Mouse (Mus musculus) mouse trophoblast stem cell (cell line): Measurements from ENCODE around the gene Emsy.

Experiments
- in situ Hi-C, 2 experiments: fragments of 300-500 bp; cut with MseI, MboI; formaldehyde crosslinking; loops; 2 replicates in 1 of 2; 3 replicates in 1 of 2; pipeline ENCODE4 v1.15.1; 2025

The Emsy gene

GRCm38 (mm10) chr7:98670831-98671230 lies 14.2 kb upstream of the Emsy start:
- in situ Hi-C loops: no loop called here

GRCm38 (mm10) chr7:98667956-98668746 lies 11.6 kb upstream of the Emsy start:
- in situ Hi-C loops: no loop called here

GRCm38 (mm10) chr7:98665726-98666125 lies 9.1 kb upstream of the Emsy start:
- in situ Hi-C loops: no loop called here

- in situ Hi-C loops: no loop called here
These were observed 8.6 kb upstream of the Emsy start for GRCm38 (mm10) chr7:98665166-98665565.

DNA sequence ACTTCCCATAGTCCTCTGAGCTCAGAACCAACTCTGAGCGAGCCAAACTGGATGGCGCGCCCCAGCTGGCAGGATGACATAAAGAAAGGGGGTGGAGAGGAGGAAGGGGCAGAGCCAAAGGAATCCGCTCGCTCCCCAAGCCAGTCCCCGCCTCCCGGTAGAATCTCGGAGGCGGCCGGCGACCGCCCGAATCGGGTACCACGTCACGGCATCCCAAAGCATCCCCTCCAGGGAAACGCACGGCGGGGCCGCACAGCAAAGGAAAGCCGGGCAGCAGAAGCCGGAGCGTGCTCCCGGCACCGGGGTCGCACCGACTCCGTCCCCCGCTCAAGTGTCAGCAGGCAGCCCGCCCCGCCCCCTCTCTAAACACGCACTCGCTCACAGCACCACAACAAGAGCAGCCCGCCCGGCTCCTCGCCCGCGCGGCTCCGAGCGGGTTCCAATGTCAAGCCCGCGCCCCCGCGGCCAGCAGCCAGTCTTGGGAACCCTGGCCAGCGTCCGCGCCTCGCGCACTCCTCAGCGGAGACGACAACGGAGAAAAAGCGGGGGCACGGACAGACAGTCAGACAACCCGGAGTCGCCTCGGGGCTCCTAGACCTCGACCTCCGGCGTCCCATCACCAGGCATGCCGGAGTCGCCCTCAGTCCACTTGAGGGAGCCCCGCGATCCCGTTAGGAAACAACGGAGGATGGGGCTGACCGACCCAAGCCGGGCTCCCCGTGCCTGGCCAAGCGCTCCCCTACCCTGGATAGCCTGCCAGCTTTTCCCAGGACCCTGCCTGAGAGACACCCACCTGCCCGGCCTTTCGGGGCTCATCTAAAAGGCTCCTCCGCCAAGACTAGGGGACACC lies 677 bp downstream of the Emsy start:
- in situ Hi-C loops: no loop called here

DNA sequence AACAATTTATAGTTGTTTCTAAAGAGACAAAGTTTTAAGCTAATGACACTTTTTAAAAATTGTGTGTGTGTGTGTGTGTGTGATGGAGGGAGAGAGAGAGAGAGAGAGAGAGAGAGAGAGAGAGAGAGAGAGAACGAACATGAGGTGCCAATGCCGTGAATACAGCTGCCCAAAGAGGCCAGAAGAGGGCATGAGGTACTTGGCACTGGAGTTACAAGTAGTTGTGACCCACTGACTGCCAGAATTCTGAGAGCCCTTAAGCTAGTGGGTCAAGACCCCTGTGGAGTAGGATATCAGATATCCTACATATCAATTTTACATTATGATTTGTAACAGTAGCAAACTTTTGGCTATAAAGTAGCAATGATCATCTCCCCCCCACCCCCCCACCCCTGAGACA lies 4.9 kb downstream of the Emsy start:
- in situ Hi-C loops: no loop called here

GRCm38 (mm10) chr7:98644238-98644637 lies 12.3 kb downstream of the Emsy start:
- in situ Hi-C loops: no loop called here

GRCm38 (mm10) chr7:98636607-98637006 lies 20.0 kb downstream of the Emsy start:
- in situ Hi-C loops: no loop called here

- in situ Hi-C loops: no loop called here
These were observed 23.6 kb downstream of the Emsy start for GRCm38 (mm10) chr7:98633032-98633431.

- in situ Hi-C loops: no loop called here
These were observed 26.6 kb downstream of the Emsy start for GRCm38 (mm10) chr7:98629947-98630346.

DNA sequence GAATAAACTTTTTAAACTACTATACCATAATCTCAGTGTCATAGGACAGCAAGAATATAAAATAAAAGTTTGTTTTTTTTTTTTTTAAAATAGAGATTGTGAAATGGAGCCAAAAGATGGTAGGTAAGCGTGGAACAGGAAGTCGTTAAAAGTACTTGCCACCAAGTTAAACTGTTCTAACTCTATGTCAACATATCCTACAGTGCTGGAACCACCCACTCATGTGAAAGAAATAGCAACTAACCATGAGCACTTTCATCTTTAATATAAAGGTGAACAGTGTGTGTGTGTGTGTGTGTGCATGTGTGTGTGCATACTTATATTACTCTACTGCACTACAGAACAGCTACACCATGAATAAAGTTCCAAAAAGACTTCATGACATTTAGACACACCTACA lies 38.8 kb downstream of the Emsy start:
- in situ Hi-C loops: no loop called here

GRCm38 (mm10) chr7:98612936-98613335 lies 43.6 kb downstream of the Emsy start:
- in situ Hi-C loops: no loop called here

GRCm38 (mm10) chr7:98608520-98608919 lies 48.1 kb downstream of the Emsy start:
- in situ Hi-C loops: loop anchor here in 1 of 2 experiments (10.0 kb wide), 1 partner anchor 124 kb away; the partner anchor contains the start of gene Lrrc32

GRCm38 (mm10) chr7:98607158-98607557 lies 49.4 kb downstream of the Emsy start:
- in situ Hi-C loops: loop anchor here in 1 of 2 experiments (10.0 kb wide), 1 partner anchor 122 kb away; the partner anchor contains the start of gene Lrrc32

- in situ Hi-C loops: loop anchor here in 1 of 2 experiments (10.0 kb wide), 1 partner anchor 117 kb away; the partner anchor contains the start of gene Lrrc32
These were observed 54.9 kb downstream of the Emsy start for GRCm38 (mm10) chr7:98601715-98602114.

DNA sequence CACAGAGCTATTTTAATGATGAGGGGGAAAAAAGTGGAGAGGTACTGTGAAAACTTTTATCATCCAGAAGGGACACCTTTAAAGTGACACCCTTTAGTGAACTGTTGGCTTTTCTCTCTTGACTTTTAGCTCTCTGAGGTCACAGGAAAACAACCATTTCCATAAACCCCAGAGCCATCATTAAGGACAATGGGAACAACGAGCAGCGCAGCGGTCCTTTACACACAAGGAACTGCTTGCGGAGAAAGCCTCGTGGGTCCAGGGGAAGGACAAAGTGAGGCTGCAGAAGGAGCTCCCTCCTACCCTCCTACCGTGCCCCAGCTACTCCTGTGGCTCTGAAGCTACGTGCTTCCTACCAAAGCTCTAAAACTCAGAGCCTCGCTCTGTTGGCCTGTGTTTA lies 59.2 kb downstream of the Emsy start:
- in situ Hi-C loops: no loop called here

DNA sequence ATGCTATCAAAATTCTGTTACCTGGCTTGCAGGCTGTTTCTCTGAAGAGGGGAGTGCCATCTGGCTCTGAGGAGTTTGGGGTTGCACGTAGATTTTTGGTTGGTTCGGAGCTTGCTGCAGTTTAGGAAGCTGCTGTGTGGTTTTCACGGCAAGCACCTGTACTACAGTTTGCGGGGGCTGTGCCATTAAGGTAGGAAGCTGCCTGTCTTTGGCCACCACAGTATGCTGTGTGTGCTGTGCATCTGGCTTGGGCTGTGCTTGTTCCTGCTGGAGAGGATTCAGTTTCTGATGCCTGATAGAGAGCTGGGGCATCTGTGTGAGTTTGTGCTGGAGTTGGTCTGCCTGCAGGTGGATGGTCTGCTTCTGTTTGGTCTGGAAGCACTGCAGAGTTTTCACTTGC lies 61.9 kb downstream of the Emsy start:
- in situ Hi-C loops: no loop called here

- in situ Hi-C loops: no loop called here
These were observed 63.3 kb downstream of the Emsy start for GRCm38 (mm10) chr7:98593276-98593675.

DNA sequence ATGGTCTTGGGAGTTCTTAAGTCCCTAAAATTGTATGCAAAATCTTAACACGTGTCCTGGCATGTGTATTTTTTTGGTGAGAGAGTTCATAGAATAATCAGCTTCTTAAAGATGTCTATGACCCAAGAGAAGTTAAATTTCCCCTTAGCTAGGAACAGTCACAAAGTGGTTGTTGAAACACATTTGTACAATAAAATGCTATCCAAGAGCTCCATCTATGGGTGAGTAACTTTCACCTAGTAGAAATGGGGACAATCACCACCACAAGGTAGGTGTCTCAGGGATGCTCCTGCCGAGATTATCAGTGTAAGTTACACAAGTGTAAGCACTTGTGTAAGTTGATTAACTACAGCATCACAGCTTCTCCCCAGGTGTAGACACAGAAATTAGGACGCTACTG lies 67.6 kb downstream of the Emsy start:
- in situ Hi-C loops: loop anchor here in 1 of 2 experiments (10.0 kb wide), 1 partner anchor 104 kb away; the partner anchor contains the start of gene Lrrc32

DNA sequence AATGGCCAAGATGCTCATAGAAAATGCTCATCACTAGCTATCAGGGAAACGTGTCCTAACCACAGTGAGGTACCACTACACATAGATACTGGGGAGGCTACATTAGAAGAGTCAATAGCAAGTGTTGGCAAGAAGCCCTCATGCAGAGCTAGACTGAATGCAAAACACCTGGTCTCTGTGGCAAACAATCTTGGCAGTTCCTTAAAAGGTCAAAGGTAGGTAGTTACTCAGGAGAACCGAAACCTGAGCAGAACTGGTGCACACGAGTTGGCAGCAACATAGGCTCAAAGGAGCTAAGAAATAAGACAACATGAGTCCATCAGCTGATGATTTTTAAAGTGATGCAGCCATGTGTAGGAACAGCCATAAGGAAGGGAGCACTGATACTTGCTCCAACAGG lies 70.3 kb downstream of the Emsy start:
- in situ Hi-C loops: loop anchor here in 1 of 2 experiments (10.0 kb wide), 1 partner anchor 102 kb away; the partner anchor contains the start of gene Lrrc32

GRCm38 (mm10) chr7:98584555-98584954 lies 72.0 kb downstream of the Emsy start:
- in situ Hi-C loops: loop anchor here in 1 of 2 experiments (10.0 kb wide), 1 partner anchor 100 kb away; the partner anchor contains the start of gene Lrrc32

DNA sequence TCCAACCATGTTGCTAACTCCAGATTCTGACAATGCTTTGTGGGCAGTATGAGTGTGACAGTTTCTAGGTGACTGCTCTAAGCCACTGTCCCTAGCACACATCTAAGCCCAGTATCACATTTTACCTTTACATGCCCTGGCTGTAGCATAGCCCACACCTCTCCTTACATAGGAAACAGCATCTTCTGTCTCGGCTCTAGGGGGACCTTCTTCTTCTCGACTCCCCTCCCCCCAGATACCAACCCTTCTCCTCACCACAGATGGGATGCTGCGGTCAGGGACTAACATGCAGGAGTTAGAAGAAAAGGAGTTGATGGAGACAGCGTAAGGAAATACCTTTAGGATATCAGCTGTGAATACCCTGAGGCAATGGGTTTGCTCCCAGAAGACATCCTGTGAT lies 75.3 kb downstream of the Emsy start:
- in situ Hi-C loops: loop anchor here in 1 of 2 experiments (10.0 kb wide), 1 partner anchor 96 kb away; the partner anchor contains the start of gene Lrrc32
